Comparison of ENCODE assay signal across 17 mouse cellular contexts in the genomic region with DNA sequence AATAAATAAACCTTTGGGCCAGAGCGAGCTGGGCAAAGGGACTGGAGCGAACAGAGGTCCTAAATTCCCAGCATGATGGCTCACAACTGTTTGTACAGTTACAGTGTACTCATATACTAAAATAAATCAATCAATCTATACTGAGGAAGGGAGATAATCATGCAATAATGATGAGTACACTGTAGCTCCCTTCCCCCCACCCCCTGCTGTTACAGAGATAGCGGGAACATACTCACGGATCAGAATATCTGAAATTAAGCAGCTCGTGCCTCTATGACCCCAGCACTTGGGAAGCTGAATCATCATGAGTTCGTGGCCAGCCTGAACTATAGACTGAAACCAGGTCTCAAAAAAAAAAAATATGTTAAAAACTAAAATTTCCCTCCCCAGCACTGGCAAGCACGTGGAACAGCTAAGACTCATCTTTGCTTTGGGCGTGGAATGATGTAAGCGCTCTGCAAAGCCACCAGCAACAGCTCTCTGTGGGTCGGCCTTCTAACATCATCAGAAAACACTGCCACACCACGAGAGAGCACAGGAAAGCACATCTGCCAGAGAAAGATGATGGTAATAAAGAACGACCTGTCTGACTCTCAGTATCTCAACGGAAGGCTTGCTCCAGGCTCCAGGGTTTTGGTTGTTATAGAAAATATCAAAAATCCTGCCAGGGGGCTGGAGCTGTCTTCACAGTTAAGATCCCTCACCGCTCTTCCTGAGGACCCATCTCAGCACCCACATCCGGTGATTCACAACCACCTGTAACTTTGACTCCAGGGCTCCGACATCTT. TPM values are rescaled to one million over a fixed set of nuclear protein-coding genes. Genes with fewer than 3 reads are reported as not detected.
A peak's percentile ranks its signal among the peaks of the same experiment; 100 is the strongest.
DNase-seq lines count a peak whose midpoint lies in the region; ATAC-seq and TF ChIP-seq lines count a peak whose summit lies in the region.
"Had no signal": no experiment of that assay in that cellular context is flagged by ENCODE, and none has a peak within 500 bp of the region (broad histone marks: within the 10 kb centered on the region; RNA-seq: fewer than 3 reads in every experiment).

No protein-coding gene starts in this region.

- H3K27me3 ChIP-seq in forebrain, embryonic 14.5 days (replicated peaks; ENCODE audit: control insufficient read depth, insufficient read depth, low read length), result no peaks in the 10 kb centered on the region
- peaks cover 16% of the 10 kb centered on the region for H3K27me3 ChIP-seq in forebrain, embryonic 12.5 days
- no peaks in the 10 kb centered on the region for H3K27me3 ChIP-seq in liver, embryonic 14.5 days (ENCODE audit: control insufficient read depth, insufficient read depth, low read length)
- H3K27me3 ChIP-seq: midbrain, embryonic 15.5 days had no signal

- no peaks in the 10 kb centered on the region for H3K9me3 ChIP-seq in forebrain, embryonic 14.5 days (replicated peaks; ENCODE audit: control insufficient read depth, low read length)
- no peaks in the 10 kb centered on the region for H3K9me3 ChIP-seq in forebrain, embryonic 12.5 days
- no peaks in the 10 kb centered on the region for H3K9me3 ChIP-seq in liver, embryonic 14.5 days (ENCODE audit: control insufficient read depth, low read length)
- H3K9me3 ChIP-seq: midbrain, embryonic 15.5 days had no signal

- H3K4me3 ChIP-seq in forebrain, embryonic 14.5 days (ENCODE audit: low read depth, low read length), result no peak overlapping the region
- no peak overlapping the region for H3K4me3 ChIP-seq in forebrain, embryonic 12.5 days (replicated peaks)
- H3K4me3 ChIP-seq in liver, embryonic 14.5 days (ENCODE audit: insufficient read depth in 1 of 2, low read depth in 2 of 2, low read length in 2 of 2), result no peak overlapping the region
- H3K4me3 ChIP-seq: erythroblast, embryonic 14.5 days; midbrain, embryonic 15.5 days had no signal

- 88% methylated on average over 16 of the region's 16 CpGs for WGBS in forebrain, embryonic 14.5 days
- 85% methylated on average over 16 of the region's 16 CpGs for WGBS in forebrain, embryonic 12.5 days
- WGBS in liver, embryonic 14.5 days (ENCODE audit: insufficient replicate concordance), result 42% methylated on average over 16 of the region's 16 CpGs

- no peak overlapping the region for H3K4me2 ChIP-seq in forebrain, embryonic 14.5 days (ENCODE audit: low read length)
- no peak overlapping the region for H3K4me2 ChIP-seq in forebrain, embryonic 12.5 days
- no peak overlapping the region for H3K4me2 ChIP-seq in liver, embryonic 14.5 days (ENCODE audit: low read depth)
- H3K4me2 ChIP-seq: heart, embryonic 11.5 days; midbrain, embryonic 15.5 days had no signal

- no peak for DNase-seq in forebrain, embryonic 14.5 days (ENCODE audit: low spot score)
- DNase-seq in MN1 (ENCODE audit: low spot score), result peak; percentile 70
- DNase-seq in liver, embryonic 14.5 days (ENCODE audit: low read depth in 3 of 3, low spot score in 3 of 3), result no peak
- DNase-seq in thymus, postnatal 0 days (ENCODE audit: low spot score), result peak; percentile 78
- DNase-seq in adrenal gland, postnatal 36 days, result no peak
- no peak for DNase-seq in adrenal gland, adult (ENCODE audit: inconsistent age in 2 of 2, low spot score in 1 of 2)
- DNase-seq in left cerebral cortex, adult 11 months (ENCODE audit: low spot score), result no peak
- DNase-seq: cerebellum, adult 9-10 months; heart, postnatal 4 days; lung, adult 2 months; right cerebral cortex, adult 18-20 months had no signal

- H3K27ac ChIP-seq in forebrain, embryonic 14.5 days (ENCODE audit: low read depth, low read length), result peak overlapping the region; percentile 70; the same call in 1 of the 2 replicates
- no peak overlapping the region for H3K27ac ChIP-seq in forebrain, embryonic 12.5 days
- H3K27ac ChIP-seq in liver, embryonic 14.5 days, result no peak overlapping the region
- H3K27ac ChIP-seq: kidney, postnatal 0 days; midbrain, embryonic 15.5 days had no signal

- H3K9ac ChIP-seq in forebrain, embryonic 14.5 days (ENCODE audit: low read length), result no peak overlapping the region
- H3K9ac ChIP-seq in forebrain, embryonic 12.5 days, result no peak overlapping the region
- no peak overlapping the region for H3K9ac ChIP-seq in liver, embryonic 14.5 days (replicated peaks)
- H3K9ac ChIP-seq: midbrain, embryonic 15.5 days had no signal

- H3K4me1 ChIP-seq in forebrain, embryonic 14.5 days (ENCODE audit: control insufficient read depth, insufficient read depth, low read length), result no peaks in the 10 kb centered on the region
- H3K4me1 ChIP-seq in forebrain, embryonic 12.5 days, result no peaks in the 10 kb centered on the region
- peaks cover 3 to 15% of the 10 kb centered on the region in 2 experiments; a peak in 3 of 4 replicates for H3K4me1 ChIP-seq in liver, embryonic 14.5 days (replicated peaks; ENCODE audit: control insufficient read depth in 2 of 2, insufficient read depth in 2 of 2, low read length in 1 of 2)

- TF ChIP-seq CTCF in liver, embryonic 14.5 days (IDR thresholded peaks at IDR 0.05; ENCODE audit: low read depth), result no peak

- TF ChIP-seq EP300 in liver, embryonic 14.5 days (IDR thresholded peaks at IDR 0.05; ENCODE audit: low read depth), result 0 out of 2 replicates have a peak, but pooled peaks have one; percentile 37

- no peak for ATAC-seq in forebrain, embryonic 14.5 days
- no peak for ATAC-seq in forebrain, embryonic 12.5 days (ENCODE audit: low FRiP score)
- ATAC-seq in liver, embryonic 14.5 days (ENCODE audit: insufficient read depth), result peak; percentile 61; the same call in 1 of the 2 replicates
- ATAC-seq: intestine, embryonic 16.5 days; midbrain, embryonic 15.5 days had no signal

- no peaks in the 10 kb centered on the region for H3K36me3 ChIP-seq in forebrain, embryonic 14.5 days (ENCODE audit: control insufficient read depth, insufficient read depth, low read length)
- no peaks in the 10 kb centered on the region for H3K36me3 ChIP-seq in forebrain, embryonic 12.5 days (replicated peaks)
- H3K36me3 ChIP-seq in liver, embryonic 14.5 days (replicated peaks; ENCODE audit: control insufficient read depth, insufficient read depth, low read depth), result no peaks in the 10 kb centered on the region
- H3K36me3 ChIP-seq: midbrain, embryonic 15.5 days had no signal

RNA-seq across cellular contexts. Expression of a gene that starts 6.4 kb away (rescaled TPM):
- 12.7 and 22.1 TPM in 2 replicates for polyA plus RNA-seq in forebrain, embryonic 14.5 days (2014; fragmentation: Nextera tagmentation; extraction: Ambion mirVana)
- polyA plus RNA-seq in forebrain, embryonic 12.5 days (2016; fragmentation: Nextera tagmentation; extraction: Ambion mirVana), result 8.2 and 11.4 TPM in 2 replicates
- 4.2 and 4.7 TPM in 2 replicates for polyA plus RNA-seq in liver, embryonic 14.5 days (2012; rRNA removed)
- polyA plus RNA-seq in liver, embryonic 14.5 days (2014; fragmentation: Nextera tagmentation; extraction: Ambion mirVana), result 4.6 and 6.1 TPM in 2 replicates
- 55.9 and 58.5 TPM in 2 replicates for polyA plus RNA-seq in thymus, postnatal 0 days (2015; fragmentation: Nextera tagmentation; extraction: Ambion mirVana)
- total RNA-seq in adrenal gland, postnatal 36 days (2021), result 10 to 100 TPM; 12.4 to 15.7 TPM

RNA-seq across cellular contexts. Expression of a gene that starts 46.5 kb away (rescaled TPM):
- 112 and 132 TPM in 2 replicates for polyA plus RNA-seq in forebrain, embryonic 14.5 days (2014; fragmentation: Nextera tagmentation; extraction: Ambion mirVana)
- 211 and 218 TPM in 2 replicates for polyA plus RNA-seq in forebrain, embryonic 12.5 days (2016; fragmentation: Nextera tagmentation; extraction: Ambion mirVana)
- 11.4 and 14.4 TPM in 2 replicates for polyA plus RNA-seq in liver, embryonic 14.5 days (2012; rRNA removed)
- polyA plus RNA-seq in liver, embryonic 14.5 days (2014; fragmentation: Nextera tagmentation; extraction: Ambion mirVana), result 12.7 and 14.5 TPM in 2 replicates
- 14.2 and 16.1 TPM in 2 replicates for polyA plus RNA-seq in thymus, postnatal 0 days (2015; fragmentation: Nextera tagmentation; extraction: Ambion mirVana)
- 10 to 100 TPM; 71.8 to 72.5 TPM for total RNA-seq in adrenal gland, postnatal 36 days (2021)

Comparison
In these comparisons a context has a peak if more than half of its experiments do, and no peak if none do; other contexts are left out.
1. DNase-seq: peak in MN1 (single experiment) and thymus, postnatal 0 days (single experiment); none in forebrain, embryonic 14.5 days (single experiment), liver, embryonic 14.5 days (0 of 3), adrenal gland, postnatal 36 days (0 of 2), adrenal gland, adult (0 of 2) and left cerebral cortex, adult 11 months (single experiment).